Mouse (Mus musculus) ovary, adult 10 weeks (tissue): Measurements from ENCODE around the gene Olfr872. TPM values are rescaled to one million over a fixed set of nuclear protein-coding genes. Genes with fewer than 3 reads are reported as not detected.

Experiments
- polyA plus RNA-seq: library from polyadenylated mRNA; stranded (reverse); fragments of 350-450 nt; fragmentation: Illumina TruSeq; extraction: RNeasy Lipid Tissue Mini Kit (QIAGEN cat#74804); gene quantifications from one replicate; pipeline ENCODE4 v1.2.3, GENCODE M21; 2014

The Olfr872 gene
- not detected for polyA plus RNA-seq

GRCm38 (mm10) chr9:20236819-20237218 lies at the start of gene Olfr872:
Olfr872 (plus strand) TSS chr9:20237119.

GRCm38 (mm10) chr9:20211907-20212306 lies 25.0 kb upstream of the Olfr872 start, which contains the start of gene Olfr871:
Olfr871 (plus strand) TSS chr9:20212207.

DNA sequence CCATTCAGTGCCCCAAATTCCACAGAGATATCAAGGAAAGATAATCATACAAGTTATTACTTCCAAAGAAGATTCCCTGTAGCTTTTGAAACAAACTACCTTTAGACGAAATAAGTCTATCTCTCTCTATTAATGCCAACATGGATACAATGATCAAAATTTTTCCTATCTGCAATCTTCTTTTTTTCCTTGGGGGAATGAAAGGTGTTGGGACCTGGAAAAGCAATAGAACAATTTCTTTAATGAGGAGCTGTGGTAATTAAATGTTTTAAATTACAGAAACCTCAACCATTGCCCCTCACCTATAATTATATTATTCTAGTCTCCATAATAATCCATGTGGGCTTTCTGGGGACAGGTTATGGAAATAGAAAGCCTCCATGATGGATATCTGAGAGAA lies 45.1 kb downstream of the Olfr872 start, which contains the start of gene Olfr39:
Olfr39 (plus strand) TSS at position 301 of the 400 bp plus-strand sequence.

DNA sequence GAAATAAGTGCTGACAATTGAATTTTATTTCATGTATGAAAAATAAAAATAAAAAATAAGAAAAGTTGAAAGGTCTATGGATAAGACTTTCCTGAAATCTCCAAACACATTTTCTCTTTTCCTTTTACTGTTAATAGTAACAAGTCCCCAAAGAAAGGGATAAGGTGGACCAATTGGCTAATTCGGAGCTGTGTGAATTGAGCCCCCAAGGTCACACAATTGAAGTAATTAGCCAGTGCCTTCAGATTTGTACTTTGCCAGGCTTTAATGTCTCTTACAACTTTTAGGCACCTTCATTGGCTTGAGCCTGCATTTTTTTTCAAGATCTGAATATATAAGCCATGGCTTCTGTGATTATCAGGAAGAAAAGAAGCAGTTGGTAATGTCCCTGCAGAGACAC lies 61.3 kb downstream of the Olfr872 start, which contains the start of gene Olfr873:
Olfr873 (plus strand) TSS at position 301 of the 400 bp plus-strand sequence.

Other genes starting within 250 kb of the Olfr872 start
- gene Olfr866, start 209.1 kb upstream of the Olfr872 start, polyA plus RNA-seq = not detected
- gene Olfr867, start 179.6 kb upstream of the Olfr872 start, polyA plus RNA-seq = not detected
- gene Olfr868, start 138.5 kb upstream of the Olfr872 start, polyA plus RNA-seq = not detected
- gene Olfr869, start 108.1 kb upstream of the Olfr872 start, polyA plus RNA-seq = not detected
- gene Olfr870, start 63.1 kb upstream of the Olfr872 start, polyA plus RNA-seq = not detected
- not detected for gene Olfr871, start 24.9 kb upstream of the Olfr872 start, polyA plus RNA-seq
- gene Olfr39, start 45.2 kb downstream of the Olfr872 start, polyA plus RNA-seq = not detected
- gene Olfr873, start 61.4 kb downstream of the Olfr872 start, polyA plus RNA-seq = not detected
- not detected for gene Olfr18, start 99.0 kb downstream of the Olfr872 start, polyA plus RNA-seq
- 32.7 TPM for gene Zfp560, start 148.1 kb downstream of the Olfr872 start, polyA plus RNA-seq
- gene Zfp26, start 223.0 kb downstream of the Olfr872 start, polyA plus RNA-seq = 63.8 TPM